Mouse (Mus musculus): Measurements from ENCODE around the gene Rasl11a.
A peak's percentile ranks its signal among the peaks of the same experiment; 100 is the strongest.

Gene Rasl11a

GRCm38 (mm10) chr5:146844945-146845365, at the start of gene Rasl11a:
Gene Rasl11a, plus strand, starts transcription at chr5:146845071.
- peak; percentile 66 for DNase-seq

GRCm38 (mm10) chr5:146795728-146796127, 49.1 kb upstream of the Rasl11a start:
- peak; percentile 60 for DNase-seq

- no peak for DNase-seq
Observed at GRCm38 (mm10) chr5:146798031-146798430, 46.8 kb upstream of the Rasl11a start.

GRCm38 (mm10) chr5:146806004-146806430, 38.9 kb upstream of the Rasl11a start:
- no peak for DNase-seq

- no peak for DNase-seq
Observed at GRCm38 (mm10) chr5:146809951-146810350, 34.9 kb upstream of the Rasl11a start.

- DNase-seq = no peak
Observed at GRCm38 (mm10) chr5:146812866-146813265, 32.0 kb upstream of the Rasl11a start.

GRCm38 (mm10) chr5:146813421-146813820, 31.4 kb upstream of the Rasl11a start:
- no peak for DNase-seq

- DNase-seq = no peak
Observed at GRCm38 (mm10) chr5:146815394-146815793, 29.5 kb upstream of the Rasl11a start.

- DNase-seq = no peak
Observed at GRCm38 (mm10) chr5:146817583-146817982, 27.3 kb upstream of the Rasl11a start.

- DNase-seq = no peak
Observed at GRCm38 (mm10) chr5:146818906-146819623, 25.8 kb upstream of the Rasl11a start.

GRCm38 (mm10) chr5:146823005-146823404, 21.9 kb upstream of the Rasl11a start:
- DNase-seq = no peak

GRCm38 (mm10) chr5:146829528-146829927, 15.3 kb upstream of the Rasl11a start:
- DNase-seq = no peak

GRCm38 (mm10) chr5:146832435-146832768, 12.5 kb upstream of the Rasl11a start:
- no peak for DNase-seq

- peak; percentile 94 for DNase-seq
Observed at GRCm38 (mm10) chr5:146832769-146833448, 12.0 kb upstream of the Rasl11a start, which contains the start of gene Rpl21. Gene Rpl21, plus strand, starts transcription at chr5:146832890.

GRCm38 (mm10) chr5:146833673-146834201, 11.1 kb upstream of the Rasl11a start:
- no peak for DNase-seq

GRCm38 (mm10) chr5:146834959-146835358, 9.9 kb upstream of the Rasl11a start:
- no peak for DNase-seq

- DNase-seq = no peak
Observed at GRCm38 (mm10) chr5:146837967-146838720, 6.7 kb upstream of the Rasl11a start.

GRCm38 (mm10) chr5:146838836-146839648, 5.8 kb upstream of the Rasl11a start:
- no peak for DNase-seq

- no peak for DNase-seq
Observed at GRCm38 (mm10) chr5:146839760-146840159, 5.1 kb upstream of the Rasl11a start.

GRCm38 (mm10) chr5:146840422-146840821, 4.4 kb upstream of the Rasl11a start:
- DNase-seq = no peak

GRCm38 (mm10) chr5:146841301-146841700, 3.6 kb upstream of the Rasl11a start:
- no peak for DNase-seq

- no peak for DNase-seq
Observed at GRCm38 (mm10) chr5:146841996-146842395, 2.9 kb upstream of the Rasl11a start.
